Mouse (Mus musculus) ovary, postnatal 14 days (tissue): Measurements from ENCODE around the gene Mfsd10.
"Not testable (repeated sequence)": the region's sequence is repeated elsewhere in the genome, so short reads cannot be mapped to it uniquely, and the experiment has no call there.

Experiments
- DNase-seq: peaks from one replicate; pipeline ENCODE4 v3.0.0; 2022; ENCODE audit warnings: low spot score

Gene Mfsd10

GRCm38 (mm10) chr5:34604576-34604975, 32.4 kb downstream of the Mfsd10 start:
- DNase-seq: no peak

DNA sequence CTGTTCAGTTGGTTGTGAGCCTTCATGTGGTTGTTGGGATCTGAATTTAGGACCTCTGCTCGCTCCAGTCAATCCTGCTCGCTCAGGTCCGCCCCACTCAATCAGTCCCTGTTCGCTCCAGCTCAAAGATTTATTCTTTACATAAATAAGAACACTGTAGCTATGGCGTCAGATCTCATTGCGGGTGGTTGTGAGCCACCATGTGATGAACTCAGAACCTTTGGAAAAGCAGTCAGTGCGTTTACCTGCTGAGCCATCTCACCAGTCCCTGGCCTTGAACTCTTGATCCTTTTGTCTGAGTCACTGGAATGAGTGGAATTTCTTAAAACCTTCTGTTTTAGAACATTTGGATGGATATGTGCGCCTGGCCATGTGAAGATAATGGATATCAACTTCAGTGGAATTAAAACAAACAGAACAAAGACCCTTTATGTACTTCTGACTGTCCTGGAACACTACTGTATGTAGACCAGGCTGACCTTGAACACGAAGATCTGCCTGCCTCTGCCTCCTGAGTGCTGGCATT, 43.7 kb downstream of the Mfsd10 start:
- no peak for DNase-seq

GRCm38 (mm10) chr5:34592666-34593065, 44.3 kb downstream of the Mfsd10 start:
- no peak for DNase-seq

GRCm38 (mm10) chr5:34592224-34592623, 44.8 kb downstream of the Mfsd10 start:
- not testable (repeated sequence) for DNase-seq

DNA sequence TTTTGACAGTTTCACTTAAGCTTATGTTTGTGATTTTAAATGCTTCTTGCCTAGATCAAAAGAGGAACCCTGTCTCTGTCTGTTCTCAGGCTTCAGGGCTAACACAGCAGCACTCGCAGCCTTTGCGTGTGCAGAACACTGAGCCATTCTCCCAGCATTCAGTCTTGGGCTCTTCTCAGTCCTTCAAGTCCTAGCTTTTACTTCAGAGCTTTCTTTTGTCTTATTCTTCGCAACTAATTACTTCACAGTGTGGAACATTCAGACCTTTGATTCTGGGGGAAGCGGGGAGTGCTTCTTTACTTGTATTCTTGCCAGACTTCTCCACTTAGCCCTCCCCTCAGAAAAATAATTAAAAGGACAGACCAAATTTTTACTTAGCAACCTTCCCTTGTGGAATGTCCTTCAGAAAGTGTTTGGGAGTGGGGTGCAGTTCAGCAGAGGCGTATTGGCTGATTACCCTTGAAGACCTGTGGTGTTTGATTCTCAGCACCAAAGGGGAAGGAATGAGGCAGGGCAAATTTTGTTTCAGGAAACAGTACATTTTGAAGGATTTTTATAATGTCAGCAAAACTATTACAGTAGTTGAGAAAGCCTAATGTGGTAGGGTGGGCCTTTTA, 45.5 kb downstream of the Mfsd10 start:
- DNase-seq: no peak

- DNase-seq: no peak
These were observed 46.3 kb downstream of the Mfsd10 start for GRCm38 (mm10) chr5:34590702-34591101.

- DNase-seq: no peak
These were observed 47.0 kb downstream of the Mfsd10 start for GRCm38 (mm10) chr5:34590059-34590458.

GRCm38 (mm10) chr5:34587881-34588280, 49.1 kb downstream of the Mfsd10 start:
- no peak for DNase-seq

- no peak for DNase-seq
These were observed 51.8 kb downstream of the Mfsd10 start for GRCm38 (mm10) chr5:34585216-34585615.
